Mouse (Mus musculus) ZHBTc4 (cell line): Measurements from ENCODE around the gene B3gnt2.

ENCODE experiments used
- DNase-seq: peaks from one replicate; pipeline ENCODE4 v3.0.0-alpha.2; 2011; ENCODE audit warnings: low read depth, low spot score

The B3gnt2 gene

DNA sequence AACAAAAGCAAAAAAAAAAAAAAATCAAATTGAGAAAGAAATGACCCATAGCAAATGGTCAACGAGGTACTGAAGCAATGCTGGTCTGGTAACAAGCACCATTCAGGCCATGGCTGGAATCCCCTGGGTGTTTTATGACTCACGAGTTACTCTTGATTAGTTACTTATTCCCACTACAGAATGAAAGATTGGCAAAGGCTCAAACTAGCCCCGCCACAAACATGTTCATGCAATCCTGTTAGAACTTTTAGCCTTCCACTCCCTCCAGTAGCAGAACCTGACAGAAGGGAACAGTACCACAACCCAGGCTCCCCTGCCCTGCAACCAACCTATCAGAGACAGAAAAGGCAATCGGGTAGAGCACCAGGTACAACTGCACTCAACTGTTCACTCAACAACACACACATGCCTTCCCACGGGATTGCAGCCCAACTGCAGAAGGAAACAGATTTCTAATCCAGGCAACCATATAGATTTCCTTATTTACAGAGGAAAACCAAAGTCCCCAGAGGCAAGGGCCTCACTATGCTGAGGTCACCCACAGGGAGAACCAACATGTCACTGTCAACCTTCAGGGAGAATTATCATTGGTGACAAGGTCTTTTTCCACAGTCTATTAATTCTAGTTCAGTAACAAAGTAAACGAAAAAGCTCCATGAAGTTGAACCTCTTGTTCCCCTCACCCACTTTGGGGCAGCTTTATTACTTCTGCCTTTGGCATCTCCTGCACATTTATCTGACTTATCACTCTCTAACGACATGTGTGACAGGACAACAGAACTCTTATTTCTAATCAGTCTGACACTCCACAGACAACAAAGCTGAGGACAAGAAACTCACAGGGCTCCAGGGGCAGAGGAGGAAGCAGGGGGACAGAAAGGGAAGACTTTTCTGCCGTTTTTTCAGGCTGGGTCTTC lies 12.8 kb downstream of the B3gnt2 start:
- no peak for DNase-seq

DNA sequence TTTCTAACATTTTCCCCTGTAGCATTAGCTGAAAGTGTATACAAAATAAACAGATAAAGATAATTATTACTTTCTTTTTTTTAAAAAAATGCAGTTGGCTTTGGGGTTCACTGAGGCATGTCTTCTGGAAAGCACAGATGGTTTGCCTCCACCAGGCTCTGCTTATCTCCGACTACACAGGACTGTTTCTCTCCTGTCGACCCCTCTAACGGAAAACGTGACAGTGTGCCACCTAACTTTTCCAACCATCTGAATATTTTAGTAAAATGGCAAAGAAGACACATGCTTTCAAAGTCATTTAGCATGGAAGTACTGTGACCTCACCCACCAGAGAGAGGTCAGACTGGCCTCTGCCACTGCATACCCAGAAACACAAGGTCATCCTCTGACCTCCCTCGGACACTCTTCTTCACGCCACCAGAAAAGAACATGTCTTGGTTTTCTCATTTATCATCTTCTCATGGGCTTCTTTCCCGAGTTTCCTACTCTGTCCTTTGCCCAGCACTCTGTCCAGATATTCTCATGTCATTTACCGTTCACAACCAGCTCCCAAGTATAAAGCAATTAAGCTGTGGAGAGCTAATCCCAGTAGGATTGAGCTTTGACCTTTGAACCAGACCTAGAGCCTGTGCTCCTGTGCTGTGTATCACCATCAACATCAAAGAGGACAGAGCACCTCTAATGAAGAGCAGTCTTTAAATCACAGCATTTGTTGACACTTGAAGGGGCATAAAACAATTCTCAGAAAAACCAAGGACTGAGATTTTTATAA lies 13.6 kb downstream of the B3gnt2 start:
- DNase-seq, result no peak

DNA sequence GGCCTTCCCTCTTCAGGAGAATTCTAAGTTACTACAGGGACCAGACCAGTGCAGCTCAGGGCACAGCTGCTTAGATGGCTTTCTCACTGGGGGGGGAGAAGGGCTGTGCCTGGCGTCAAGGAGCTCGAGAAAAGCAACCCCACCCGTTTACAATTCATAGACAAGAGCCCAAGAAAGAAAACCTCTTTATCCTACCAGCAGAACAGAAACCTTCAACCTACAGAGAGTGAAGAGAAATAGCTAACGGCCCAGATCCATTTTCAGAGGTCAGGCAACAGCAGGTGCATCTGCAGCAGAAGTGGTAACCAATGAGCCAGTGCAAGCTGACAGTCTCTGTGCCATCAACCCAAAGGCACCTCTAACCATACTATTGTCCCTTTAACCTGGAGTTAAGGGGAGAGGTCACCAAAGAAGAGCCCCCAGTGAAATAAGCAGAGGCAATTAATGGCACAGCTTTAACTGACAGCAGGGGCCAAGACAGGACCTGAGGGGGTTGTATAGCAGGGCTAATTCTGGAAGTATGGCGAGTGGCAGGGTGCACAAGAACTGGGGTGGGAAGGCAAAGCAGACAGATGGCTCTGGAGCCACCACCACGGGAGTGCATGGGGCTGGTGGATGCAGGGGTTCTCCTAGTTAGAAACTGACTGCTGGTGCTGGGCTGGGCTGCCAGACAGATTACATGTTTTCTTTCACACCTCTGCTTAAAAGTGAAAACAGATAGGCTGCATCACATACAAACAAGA lies 14.5 kb downstream of the B3gnt2 start:
- DNase-seq, result no peak

DNA sequence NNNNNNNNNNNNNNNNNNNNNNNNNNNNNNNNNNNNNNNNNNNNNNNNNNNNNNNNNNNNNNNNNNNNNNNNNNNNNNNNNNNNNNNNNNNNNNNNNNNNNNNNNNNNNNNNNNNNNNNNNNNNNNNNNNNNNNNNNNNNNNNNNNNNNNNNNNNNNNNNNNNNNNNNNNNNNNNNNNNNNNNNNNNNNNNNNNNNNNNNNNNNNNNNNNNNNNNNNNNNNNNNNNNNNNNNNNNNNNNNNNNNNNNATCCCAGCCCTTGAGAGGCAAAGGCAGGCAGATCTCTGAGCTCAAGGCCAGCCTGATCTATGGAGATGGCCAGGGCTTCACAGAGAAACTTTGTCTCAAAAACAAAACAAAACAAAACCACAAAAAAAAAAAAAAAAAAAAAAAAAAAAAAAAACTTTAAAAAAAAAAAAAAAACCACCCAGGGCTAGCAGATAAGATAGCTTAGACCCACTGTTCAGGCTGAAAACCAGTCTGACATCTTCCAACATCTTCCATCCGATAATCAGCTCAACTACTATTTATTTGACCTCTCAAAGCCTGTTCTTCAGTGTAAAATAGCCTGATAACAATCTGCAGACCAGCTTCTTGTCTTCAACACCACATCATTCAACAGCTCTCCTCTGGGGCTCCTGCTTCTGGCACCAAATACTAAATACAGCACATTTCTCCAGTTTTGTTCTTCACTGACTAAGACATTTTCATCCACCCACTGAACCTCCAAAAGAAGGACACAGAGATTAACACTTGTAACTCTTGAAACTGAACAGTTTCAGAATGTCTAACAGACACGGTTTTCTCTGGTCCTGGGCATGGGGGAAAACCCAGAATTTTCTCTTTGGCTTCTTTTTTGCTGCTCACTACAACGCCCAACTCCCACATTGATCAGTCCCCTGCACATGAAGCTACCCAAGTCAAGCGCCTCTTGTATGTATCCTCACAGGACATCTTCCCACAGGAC lies 15.7 kb downstream of the B3gnt2 start:
- DNase-seq, result no peak

DNA sequence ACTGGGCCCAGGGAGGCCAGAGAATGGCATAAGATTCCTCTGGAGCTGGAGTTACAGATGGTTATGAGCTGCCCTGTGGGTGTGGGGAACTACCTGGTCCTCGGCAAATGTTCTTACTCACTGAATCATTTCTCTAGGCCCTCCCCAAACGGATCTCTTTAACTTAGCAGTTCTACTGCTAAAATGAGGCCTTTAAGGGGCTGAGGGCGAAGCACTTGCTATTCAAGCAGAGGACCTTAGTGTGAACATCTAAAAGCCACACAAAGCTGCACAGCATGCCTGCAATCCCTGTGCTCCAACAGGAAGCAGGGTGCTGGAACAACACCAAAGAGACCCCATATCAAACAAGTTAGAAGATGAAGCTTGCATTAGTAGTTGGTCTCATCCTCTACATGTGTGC lies 21.3 kb downstream of the B3gnt2 start:
- no peak for DNase-seq

DNA sequence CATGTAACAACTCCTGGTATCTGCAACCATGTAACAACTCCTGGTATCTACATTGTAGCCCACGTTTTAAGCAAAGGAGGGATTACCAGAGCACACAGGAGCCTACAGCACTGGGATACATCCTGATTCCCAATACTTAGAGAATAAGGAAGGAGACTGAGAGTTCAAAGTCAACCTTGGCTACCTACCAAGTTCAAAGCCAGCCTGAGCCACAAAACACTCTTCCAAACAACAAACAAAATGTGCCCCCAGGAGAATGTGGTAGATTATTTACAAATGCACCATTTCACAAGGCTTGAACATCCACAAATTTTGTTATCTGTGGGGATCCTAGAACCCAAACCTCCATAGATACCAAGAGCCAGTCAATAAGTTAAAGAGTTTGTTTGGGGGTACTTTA lies 22.4 kb downstream of the B3gnt2 start:
- no peak for DNase-seq

DNA sequence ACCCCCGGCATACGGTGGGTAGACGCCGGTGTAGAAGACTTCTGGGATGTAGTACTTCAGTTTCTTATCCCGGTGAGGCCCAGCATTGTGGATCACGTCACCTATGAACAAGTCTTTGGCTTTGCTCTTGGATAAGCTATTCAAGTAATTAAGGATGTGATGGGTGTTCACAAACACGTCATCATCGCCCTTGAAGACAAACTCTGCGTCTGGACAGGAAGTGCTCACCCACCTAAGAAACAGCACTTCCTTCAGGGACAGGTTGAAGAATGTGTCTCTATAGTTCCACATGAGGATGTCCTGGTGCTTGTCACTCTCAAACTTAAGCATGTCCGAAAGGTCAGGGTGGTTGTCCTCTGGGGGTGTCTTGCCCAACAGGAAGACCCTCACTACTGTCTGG lies 24.5 kb downstream of the B3gnt2 start:
- DNase-seq, result no peak

DNA sequence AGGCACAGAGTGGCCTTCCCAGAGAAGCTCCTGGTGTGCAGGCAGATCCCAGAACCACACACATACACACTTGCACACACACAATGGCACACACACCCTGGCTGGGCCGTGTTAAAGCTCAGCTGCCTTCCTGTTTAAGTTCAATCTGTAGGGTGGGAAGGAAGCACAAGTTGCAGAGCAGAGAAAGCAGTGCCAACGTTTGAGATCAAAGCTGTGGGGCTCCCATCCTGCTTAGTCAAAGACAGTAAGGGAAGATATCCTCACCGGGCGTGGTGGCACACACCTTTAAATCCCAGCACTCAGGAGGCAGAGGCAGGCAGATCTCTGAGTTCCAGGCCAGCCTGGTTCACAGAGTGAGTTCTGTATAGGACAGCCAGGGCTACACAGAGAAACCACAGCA lies 28.2 kb downstream of the B3gnt2 start:
- no peak for DNase-seq

DNA sequence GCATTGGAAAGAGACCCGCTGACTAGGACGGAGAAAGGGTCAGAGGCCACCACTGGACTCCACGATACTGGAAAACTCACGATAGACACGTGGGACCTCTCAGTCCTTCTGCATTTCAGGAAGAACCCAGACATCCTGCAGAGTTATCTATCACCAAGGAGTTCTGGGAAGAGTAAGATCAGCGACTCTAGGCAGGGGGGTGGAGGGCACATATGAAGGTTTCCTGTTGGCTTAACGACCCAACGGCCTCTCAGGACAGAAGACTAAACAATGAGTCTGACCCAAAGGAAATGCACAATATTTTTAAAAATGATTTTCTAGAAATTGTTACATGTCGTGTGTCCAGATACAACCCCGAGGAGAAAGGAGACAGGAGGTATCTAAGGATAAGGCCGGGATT lies 28.8 kb downstream of the B3gnt2 start:
- no peak for DNase-seq

DNA sequence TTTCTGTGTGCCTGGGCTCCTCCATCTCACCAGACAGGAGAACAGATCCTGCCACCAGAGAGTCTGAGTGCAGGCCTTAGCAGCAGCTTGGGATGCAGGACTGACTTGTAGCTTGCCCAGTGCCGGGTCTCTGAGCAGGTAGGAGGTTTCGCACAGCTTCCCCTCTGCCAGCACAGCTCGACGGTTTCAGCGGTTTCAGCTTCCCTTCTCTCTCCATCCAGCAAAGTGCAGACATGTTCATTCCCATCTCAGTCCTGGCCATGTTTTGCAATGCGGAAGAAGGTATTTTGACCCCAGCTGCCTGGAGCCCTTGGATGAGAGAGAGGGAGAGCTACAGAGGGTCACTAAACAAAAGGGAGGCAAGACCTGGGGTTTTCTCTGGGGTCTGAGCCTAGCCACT lies 30.1 kb downstream of the B3gnt2 start:
- DNase-seq, result no peak

DNA sequence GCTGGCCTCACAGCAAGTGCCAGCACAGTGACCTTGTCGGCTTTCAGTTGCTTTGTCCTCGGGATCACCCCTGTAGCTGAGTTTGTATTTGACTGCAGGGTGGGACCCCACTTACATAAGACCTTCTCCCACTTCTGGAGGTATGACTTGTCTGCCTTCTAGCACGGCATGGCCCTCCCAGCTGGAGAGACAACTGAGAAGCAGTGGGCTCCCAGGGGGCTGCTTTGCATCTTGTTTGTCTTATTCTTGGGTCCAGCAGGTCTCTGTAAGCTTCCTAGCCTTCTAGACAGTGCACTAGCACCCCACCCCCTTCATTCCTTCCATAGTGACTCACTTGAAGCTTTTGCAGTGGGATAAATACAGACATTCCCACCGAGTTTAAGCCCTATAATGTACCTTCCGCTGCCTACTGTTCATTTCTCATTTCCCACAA lies 30.6 kb downstream of the B3gnt2 start:
- DNase-seq, result peak; percentile 84

DNA sequence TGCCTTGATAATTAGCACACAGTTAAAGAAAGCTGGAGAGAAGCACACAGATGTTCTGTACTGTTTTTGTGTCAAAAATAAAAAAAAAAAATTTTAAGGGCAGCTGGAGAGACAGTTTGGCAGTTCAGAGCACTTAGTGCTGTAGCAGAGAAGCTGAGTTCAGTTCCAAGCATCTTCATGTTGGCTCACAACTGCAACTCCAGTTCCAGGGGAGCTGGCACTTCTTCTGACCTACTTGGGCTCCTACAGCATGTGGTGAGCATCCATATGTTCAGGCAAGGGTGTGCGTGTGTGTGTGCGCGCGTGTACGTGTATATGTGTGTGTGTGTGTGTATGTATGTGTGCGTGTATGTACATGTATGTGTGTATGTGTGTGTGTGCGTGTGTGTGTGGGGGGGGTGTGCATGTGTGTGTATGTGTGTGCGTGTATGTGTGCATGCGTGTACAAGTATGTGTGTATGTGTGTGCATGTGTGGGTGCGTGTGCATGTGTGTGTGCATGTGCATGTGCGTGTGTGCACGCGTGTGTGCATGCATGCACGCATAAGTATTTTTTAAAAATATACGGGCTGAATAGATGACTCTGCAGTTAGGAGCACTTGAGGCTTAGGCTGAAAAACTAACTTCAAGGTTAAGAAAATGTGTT lies 31.7 kb downstream of the B3gnt2 start:
- DNase-seq, result no peak

DNA sequence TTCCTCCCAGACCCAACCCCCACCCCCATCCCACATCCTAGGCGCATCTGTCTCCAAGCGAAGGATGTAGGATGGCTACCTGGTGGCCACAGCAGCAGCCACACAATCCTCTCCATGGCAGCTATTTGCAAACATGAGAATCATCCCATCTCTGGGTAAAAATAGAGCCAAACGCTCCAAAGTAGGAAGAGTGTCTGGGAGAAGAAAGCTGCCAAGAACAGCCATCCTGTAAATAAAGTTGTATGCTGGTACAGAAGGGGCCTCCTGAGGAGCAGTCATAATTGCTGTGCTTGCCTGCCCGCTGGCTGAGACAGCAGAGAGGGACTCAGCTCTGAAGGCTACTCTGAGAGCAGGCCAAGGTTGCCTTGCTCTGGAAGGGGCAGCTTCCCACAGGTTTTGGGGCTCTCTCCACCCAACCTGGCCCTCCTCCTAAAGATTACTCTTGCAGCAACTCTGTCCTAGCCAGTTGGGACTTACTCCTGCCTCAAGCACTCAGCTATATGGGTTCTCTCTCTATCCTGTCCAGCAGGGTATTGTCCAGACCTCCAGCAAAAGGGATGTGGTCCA lies 33.2 kb downstream of the B3gnt2 start:
- no peak for DNase-seq

DNA sequence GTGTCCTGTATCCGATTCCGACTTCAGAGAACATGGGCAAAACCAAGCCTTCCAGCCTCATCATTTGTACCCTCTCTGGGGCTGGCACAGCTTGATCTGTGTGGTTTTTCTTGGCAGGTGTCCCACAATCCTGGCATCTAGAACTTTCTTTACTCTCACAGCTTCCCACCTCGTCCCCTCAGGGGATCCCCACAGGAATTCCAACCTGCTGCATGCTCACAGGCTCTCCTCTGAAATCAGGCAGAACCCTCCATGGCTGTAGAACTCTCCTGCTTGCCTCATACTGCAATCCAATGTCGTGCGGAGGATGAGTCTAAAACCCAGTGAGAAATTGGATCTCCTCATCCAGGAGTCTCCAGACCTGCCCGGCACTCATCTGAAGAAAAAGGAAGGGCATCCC lies 34.1 kb downstream of the B3gnt2 start:
- no peak for DNase-seq

DNA sequence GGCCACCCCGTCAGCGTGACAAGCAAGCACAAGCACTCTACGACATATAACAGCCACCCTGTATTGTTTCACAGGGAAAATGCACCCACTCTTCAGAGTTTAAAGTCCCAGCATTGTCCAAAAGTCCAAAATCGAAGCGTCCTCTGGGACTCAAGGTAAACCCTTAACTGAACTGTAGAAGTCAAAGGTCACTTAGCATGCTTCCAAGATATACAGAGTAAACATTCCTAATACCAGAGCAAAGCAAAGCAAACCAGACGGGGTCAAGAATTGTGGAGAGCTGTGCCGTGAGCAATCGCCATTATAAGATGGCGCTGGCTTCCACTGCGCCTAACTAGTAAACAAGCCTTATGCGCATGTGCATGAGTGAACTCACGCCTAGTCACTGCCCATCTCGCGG lies 34.7 kb downstream of the B3gnt2 start:
- peak; percentile 35 for DNase-seq

DNA sequence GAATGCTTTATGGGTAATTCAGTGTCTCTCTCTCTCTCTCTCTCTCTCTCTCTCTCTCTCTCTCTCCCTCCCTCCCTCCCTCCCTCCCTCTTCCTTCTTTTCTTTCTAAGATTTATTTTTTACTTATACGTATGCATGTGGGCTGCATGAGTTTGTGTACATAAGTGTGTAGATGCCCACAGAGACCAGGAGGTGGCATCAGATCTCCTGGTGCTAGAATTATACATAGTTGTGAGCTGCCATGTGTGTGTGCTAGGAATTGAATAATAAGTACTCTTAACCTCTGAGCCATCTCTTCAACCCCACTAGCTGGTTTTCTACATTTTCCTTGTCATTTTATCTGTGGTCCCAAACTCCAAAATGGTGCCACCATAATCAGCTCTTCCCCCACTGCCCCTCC lies 35.2 kb downstream of the B3gnt2 start:
- DNase-seq, result no peak

DNA sequence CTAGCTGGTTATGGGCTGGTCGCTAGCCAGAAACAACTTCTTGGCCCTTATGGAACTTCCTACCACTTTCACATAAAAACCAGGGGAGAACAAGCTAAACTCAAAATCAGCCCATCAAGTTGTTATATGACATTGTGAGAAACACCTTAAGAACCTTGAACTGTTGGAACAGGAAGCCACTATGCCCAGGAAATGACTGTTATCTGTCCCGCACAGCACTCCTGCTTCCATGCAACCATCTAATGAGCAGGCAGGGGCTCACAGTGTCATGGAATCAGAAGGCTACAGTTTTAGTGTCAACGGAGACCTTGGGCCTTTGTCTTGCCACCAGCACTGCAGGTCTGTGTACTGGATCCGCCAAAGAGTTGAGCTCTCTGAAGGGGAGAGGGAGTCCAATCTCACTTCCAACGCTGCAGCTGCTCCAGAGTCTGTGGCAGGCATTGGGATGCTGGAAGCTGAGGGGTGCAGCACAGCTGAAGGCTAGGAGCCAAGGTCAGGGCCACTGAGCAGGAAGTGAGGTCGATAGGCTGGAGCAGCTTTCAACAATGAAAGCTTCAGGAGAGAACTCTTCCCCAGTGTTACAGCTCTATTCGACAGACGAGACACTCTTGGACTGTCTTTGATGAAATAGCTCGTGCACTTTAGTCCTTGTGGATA lies 36.6 kb downstream of the B3gnt2 start:
- DNase-seq, result peak; percentile 48

DNA sequence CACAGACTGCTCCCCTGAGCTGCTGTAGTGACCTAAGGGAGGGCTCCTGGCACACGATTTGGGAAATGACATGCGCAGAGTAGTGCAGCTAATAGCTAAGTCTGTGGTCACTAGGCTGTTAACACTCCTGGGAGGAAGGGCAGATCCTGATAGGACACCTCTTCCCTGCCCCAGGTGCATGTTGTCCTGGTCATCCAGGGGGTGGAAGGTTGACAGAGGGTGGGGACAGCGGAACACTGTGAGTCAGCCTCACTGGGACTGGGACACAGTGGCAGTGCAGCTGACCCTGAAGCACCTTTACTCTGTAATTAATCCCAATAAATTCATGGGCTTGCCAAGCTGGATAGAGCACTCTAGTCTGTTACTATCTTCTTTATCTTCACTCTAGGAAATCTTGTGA lies 39.5 kb downstream of the B3gnt2 start:
- no peak for DNase-seq

DNA sequence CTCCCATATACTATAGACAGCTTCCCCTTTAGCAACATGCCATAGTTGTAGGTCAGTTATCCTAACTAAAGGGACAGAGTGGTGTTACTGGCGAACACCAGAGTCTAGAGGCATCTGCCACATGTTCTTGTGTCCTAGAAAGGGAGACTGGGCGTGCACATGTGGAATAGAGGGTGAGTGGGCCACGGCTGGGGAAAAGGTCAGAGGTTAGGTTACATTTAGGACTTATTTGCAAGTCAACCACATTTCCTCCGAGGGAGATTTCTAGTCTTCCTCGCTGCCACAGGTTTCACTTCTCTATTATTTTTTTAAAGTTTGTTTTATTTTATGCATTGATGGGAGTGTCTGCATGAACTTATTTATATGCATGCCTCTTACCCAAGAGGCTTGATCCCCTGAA lies 42.4 kb downstream of the B3gnt2 start:
- no peak for DNase-seq

DNA sequence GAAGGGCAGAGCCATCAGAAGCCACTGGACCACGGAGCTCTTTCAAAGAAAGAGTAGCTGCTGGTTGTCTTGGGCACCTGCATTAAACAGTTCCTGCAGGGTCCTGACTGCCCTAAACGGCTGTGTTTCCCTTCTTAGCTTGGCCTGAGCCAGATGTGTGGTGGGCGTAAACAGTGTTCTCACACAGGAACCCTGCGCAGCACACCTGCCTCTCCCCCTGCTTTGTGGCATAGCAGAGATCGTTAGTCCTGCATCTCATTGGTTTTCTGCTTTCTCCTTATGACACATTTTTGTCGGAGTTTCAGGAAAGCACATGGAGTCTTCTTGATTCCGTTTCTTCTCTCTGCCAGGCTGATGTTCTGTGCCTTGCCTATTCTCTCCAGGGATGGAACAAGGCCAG lies 44.9 kb downstream of the B3gnt2 start:
- DNase-seq, result no peak
